Mouse (Mus musculus): ENCODE results near the gene Nrn1l. TPM values are rescaled to one million over a fixed set of nuclear protein-coding genes. Genes with fewer than 3 reads are reported as not detected.

Gene Nrn1l
- polyA plus RNA-seq, 1 experiment, result 5.3 TPM

GRCm38 (mm10) chr8:105866364-105867029, 26.9 kb upstream of the Nrn1l start:
- Histone ChIP-seq H3K4me1 (ENCODE audit: control insufficient read depth, insufficient read depth, low read length) (peaks cover 9% of the 10 kb centered on the region), H3K27ac (ENCODE audit: insufficient read depth, low read length) (no peak overlapping the region), H3K4me3 (replicated peaks; ENCODE audit: insufficient read depth, low read depth, low read length) (no peak overlapping the region), H3K27me3 (ENCODE audit: control insufficient read depth, insufficient read depth, low read length) (no peaks in the 10 kb centered on the region)
- DNase-seq, result no peak
- WGBS, result 82% methylated on average over 6 of the region's 6 CpGs
- peak; percentile 18; the same call in 1 of the 2 replicates for TF ChIP-seq CTCF (IDR thresholded peaks at IDR 0.05; ENCODE audit: borderline replicate concordance, insufficient read depth, low read depth, low read length)
- TF ChIP-seq POLR2A (IDR thresholded peaks at IDR 0.05; ENCODE audit: borderline replicate concordance, insufficient read depth, low read length), result no peak

- H3K4me1 ChIP-seq (ENCODE audit: control insufficient read depth, insufficient read depth, low read length), result peaks cover 26% of the 10 kb centered on the region
- H3K27ac ChIP-seq (ENCODE audit: insufficient read depth, low read length), result peak overlapping the region; percentile 89
- no peak for TF ChIP-seq CTCF (IDR thresholded peaks at IDR 0.05; ENCODE audit: borderline replicate concordance, insufficient read depth, low read depth, low read length)
- no peak for TF ChIP-seq POLR2A (IDR thresholded peaks at IDR 0.05; ENCODE audit: borderline replicate concordance, insufficient read depth, low read length)
- peak; percentile 68 to 86 for DNase-seq
- H3K27me3 ChIP-seq (ENCODE audit: control insufficient read depth, insufficient read depth, low read length), result no peaks in the 10 kb centered on the region
- peak overlapping the region; percentile 28 for H3K4me3 ChIP-seq (replicated peaks; ENCODE audit: insufficient read depth, low read depth, low read length)
- WGBS, result 6% methylated on average over 6 of the region's 6 CpGs
Measured at GRCm38 (mm10) chr8:105874301-105874700, 19.1 kb upstream of the Nrn1l start.

DNA sequence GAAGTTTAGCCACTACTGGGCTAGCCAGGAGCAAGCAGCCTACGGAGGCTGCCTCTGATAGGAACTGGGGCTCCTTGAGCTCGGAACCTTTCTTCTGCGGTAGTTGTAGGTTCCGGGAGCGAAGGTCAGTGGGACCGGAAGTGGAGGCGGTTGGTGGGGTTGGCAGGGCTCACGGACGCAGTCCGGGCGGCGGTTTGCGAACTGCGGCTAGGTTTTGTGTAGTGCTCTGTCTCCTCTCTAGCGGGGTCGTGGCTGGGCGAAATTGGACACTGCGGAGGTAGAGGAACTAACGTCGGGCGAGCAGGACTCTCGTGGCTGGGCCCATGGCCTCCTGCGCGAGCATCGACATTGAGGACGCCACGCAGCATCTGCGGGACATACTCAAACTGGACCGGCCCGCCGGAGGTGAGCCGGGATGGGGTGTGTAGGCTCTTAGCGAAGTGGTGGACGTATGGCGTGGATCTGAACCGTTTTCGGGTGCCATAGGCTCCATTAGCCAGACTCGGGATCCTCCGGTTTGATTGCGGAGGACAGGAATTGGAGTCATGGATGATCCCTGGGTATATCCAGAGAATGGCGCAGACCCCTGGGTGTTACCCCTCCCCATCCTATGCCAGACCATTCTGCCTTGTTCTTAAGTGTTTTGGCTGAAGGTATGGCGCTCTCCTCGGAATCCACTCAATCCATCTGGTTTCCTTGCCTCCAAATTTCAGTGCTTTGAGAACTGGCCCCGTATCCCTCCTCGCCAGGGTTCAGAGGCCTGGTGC, 12.4 kb upstream of the Nrn1l start, which contains the start of gene Edc4:
Edc4 (plus strand) TSS at position 128 of the 767 bp plus-strand sequence.
- Histone ChIP-seq H3K27ac (ENCODE audit: insufficient read depth, low read length) (peak within 1 kb of the TSS; percentile 22; the same call in 1 of the 2 replicates), H3K4me1 (ENCODE audit: control insufficient read depth, insufficient read depth, low read length) (peaks cover 3% of the 10 kb centered on the region; the same call in 1 of the 2 replicates), H3K27me3 (ENCODE audit: control insufficient read depth, insufficient read depth, low read length) (no peaks in the 10 kb centered on the region), H3K4me3 (replicated peaks; ENCODE audit: insufficient read depth, low read depth, low read length) (peak within 1 kb of the TSS; percentile 81)
- under 1% methylated on average over 45 of the region's 45 CpGs for WGBS
- TF ChIP-seq POLR2A (IDR thresholded peaks at IDR 0.05; ENCODE audit: borderline replicate concordance, insufficient read depth, low read length), result peak; percentile 95
- TF ChIP-seq CTCF (IDR thresholded peaks at IDR 0.05; ENCODE audit: borderline replicate concordance, insufficient read depth, low read depth, low read length), result no peak
- peak; percentile 84 to 93 for DNase-seq

DNA sequence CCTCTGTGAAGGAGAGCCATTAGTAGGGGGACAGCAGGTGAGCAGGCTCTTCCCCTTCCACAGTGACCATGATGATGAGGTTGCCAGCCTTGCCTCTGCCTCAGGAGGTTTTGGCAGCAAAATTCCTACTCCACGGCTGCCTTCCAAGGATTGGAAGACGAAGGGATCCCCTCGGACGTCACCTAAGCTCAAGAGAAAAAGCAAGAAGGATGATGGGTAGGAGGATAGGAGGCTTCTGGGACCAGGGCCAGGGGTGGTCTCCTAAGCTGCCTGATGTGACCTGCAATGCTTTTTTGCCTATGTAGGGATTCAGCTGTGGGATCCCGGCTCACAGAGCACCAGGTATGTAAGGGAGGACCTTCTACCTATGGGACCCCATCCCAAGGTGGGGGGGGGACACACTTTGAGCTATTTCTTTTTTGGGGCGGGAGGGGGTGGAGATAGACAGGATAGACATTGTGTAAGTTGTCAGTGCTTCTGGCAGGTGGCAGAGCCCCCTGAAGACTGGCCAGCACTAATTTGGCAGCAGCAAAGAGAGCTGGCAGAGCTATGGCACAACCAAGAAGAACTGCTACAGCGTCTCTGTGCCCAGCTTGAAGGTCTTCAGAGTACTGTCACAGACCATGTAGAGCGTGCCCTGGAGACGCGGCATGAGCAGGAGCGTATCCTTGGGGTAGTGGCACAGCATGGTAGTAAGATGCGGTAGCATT, 3.5 kb upstream of the Nrn1l start:
- 23% methylated on average over 12 of the region's 12 CpGs for WGBS
- H3K4me3 ChIP-seq (replicated peaks; ENCODE audit: insufficient read depth, low read depth, low read length), result no peak overlapping the region

GRCm38 (mm10) chr8:105890870-105891269, 2.5 kb upstream of the Nrn1l start:
- 26% methylated on average over 6 of the region's 6 CpGs for WGBS
- TF ChIP-seq CTCF (IDR thresholded peaks at IDR 0.05; ENCODE audit: borderline replicate concordance, insufficient read depth, low read depth, low read length) (no peak), POLR2A (IDR thresholded peaks at IDR 0.05; ENCODE audit: borderline replicate concordance, insufficient read depth, low read length) (no peak)

More for the DNA sequence above, 3.5 kb upstream of the Nrn1l start:
- Histone ChIP-seq H3K4me1 (ENCODE audit: control insufficient read depth, insufficient read depth, low read length) (peaks cover 6% of the 10 kb centered on the region; the same call in 1 of the 2 replicates), H3K27me3 (ENCODE audit: control insufficient read depth, insufficient read depth, low read length) (no peaks in the 10 kb centered on the region), H3K27ac (ENCODE audit: insufficient read depth, low read length) (no peak overlapping the region)
- DNase-seq, result peak in 1 of 2 experiments; percentile 43
- TF ChIP-seq POLR2A (IDR thresholded peaks at IDR 0.05; ENCODE audit: borderline replicate concordance, insufficient read depth, low read length) (no peak), CTCF (IDR thresholded peaks at IDR 0.05; ENCODE audit: borderline replicate concordance, insufficient read depth, low read depth, low read length) (no peak)

GRCm38 (mm10) chr8:105892432-105892831, 935 bp upstream of the Nrn1l start:
- no peak for DNase-seq
- WGBS, result 68% methylated on average over 6 of the region's 6 CpGs
- peaks cover 6% of the 10 kb centered on the region; the same call in 1 of the 2 replicates for H3K4me1 ChIP-seq (ENCODE audit: control insufficient read depth, insufficient read depth, low read length)
- no peak overlapping the region for H3K4me3 ChIP-seq (replicated peaks; ENCODE audit: insufficient read depth, low read depth, low read length)
- TF ChIP-seq CTCF (IDR thresholded peaks at IDR 0.05; ENCODE audit: borderline replicate concordance, insufficient read depth, low read depth, low read length) (peak; percentile 45; the same call in 1 of the 2 replicates), POLR2A (IDR thresholded peaks at IDR 0.05; ENCODE audit: borderline replicate concordance, insufficient read depth, low read length) (no peak)
- H3K27me3 ChIP-seq (ENCODE audit: control insufficient read depth, insufficient read depth, low read length), result no peaks in the 10 kb centered on the region
- H3K27ac ChIP-seq (ENCODE audit: insufficient read depth, low read length), result no peak overlapping the region

More at GRCm38 (mm10) chr8:105890870-105891269, 2.5 kb upstream of the Nrn1l start:
- Histone ChIP-seq H3K4me1 (ENCODE audit: control insufficient read depth, insufficient read depth, low read length) (peaks cover 6% of the 10 kb centered on the region; the same call in 1 of the 2 replicates), H3K27ac (ENCODE audit: insufficient read depth, low read length) (no peak overlapping the region), H3K4me3 (replicated peaks; ENCODE audit: insufficient read depth, low read depth, low read length) (no peak overlapping the region), H3K27me3 (ENCODE audit: control insufficient read depth, insufficient read depth, low read length) (no peaks in the 10 kb centered on the region)
- no peak for DNase-seq

GRCm38 (mm10) chr8:105897801-105898480, 4.6 kb downstream of the Nrn1l start:
- no peaks in the 10 kb centered on the region for H3K27me3 ChIP-seq (ENCODE audit: control insufficient read depth, insufficient read depth, low read length)
- TF ChIP-seq CTCF (IDR thresholded peaks at IDR 0.05; ENCODE audit: borderline replicate concordance, insufficient read depth, low read depth, low read length) (no peak), POLR2A (IDR thresholded peaks at IDR 0.05; ENCODE audit: borderline replicate concordance, insufficient read depth, low read length) (no peak)

More at GRCm38 (mm10) chr8:105897801-105898480, 4.6 kb downstream of the Nrn1l start:
- Histone ChIP-seq H3K27ac (ENCODE audit: insufficient read depth, low read length) (no peak overlapping the region), H3K4me3 (replicated peaks; ENCODE audit: insufficient read depth, low read depth, low read length) (no peak overlapping the region), H3K4me1 (ENCODE audit: control insufficient read depth, insufficient read depth, low read length) (no peaks in the 10 kb centered on the region)
- WGBS, result 78% methylated on average over 9 of the region's 9 CpGs
- DNase-seq, result no peak
